Mouse (Mus musculus) regulatory T cell (primary cell): ENCODE measurements around the gene Fgfr2.
"Not testable (repeated sequence)": the region's sequence is repeated elsewhere in the genome, so short reads cannot be mapped to it uniquely, and the experiment has no call there.

Source experiments
- in situ Hi-C: fragments of 300-600 bp; cut with MboI, MseI; formaldehyde crosslinking; loops from one replicate; pipeline ENCODE4 v1.15.1; 2025; ENCODE audit warnings: high pct_unique_total_duplicates

Gene Fgfr2

GRCm38 (mm10) chr7:131432244-131432643 is 1690.9 kb downstream of the Fgfr2 start:
- in situ Hi-C loops = no loop called here

DNA sequence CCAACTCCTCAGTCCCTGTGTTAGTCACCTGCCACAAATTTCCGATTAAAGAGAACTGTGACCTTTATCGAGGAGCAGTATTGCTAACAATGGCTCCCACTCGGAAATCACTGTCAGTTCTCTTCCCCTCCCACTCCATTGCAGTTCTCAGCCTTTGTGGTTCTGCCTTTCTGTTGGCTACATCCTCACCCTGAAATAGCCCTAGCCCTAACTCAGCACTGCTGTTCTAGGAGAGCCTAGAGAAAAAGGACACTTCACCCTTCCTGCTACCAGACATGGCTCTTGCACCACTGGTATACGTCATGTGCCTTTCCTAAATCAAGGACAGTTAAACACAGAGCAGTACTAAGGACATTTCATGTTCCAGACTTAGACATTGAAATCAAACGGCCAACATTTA is 1695.8 kb downstream of the Fgfr2 start:
- in situ Hi-C loops = no loop called here

DNA sequence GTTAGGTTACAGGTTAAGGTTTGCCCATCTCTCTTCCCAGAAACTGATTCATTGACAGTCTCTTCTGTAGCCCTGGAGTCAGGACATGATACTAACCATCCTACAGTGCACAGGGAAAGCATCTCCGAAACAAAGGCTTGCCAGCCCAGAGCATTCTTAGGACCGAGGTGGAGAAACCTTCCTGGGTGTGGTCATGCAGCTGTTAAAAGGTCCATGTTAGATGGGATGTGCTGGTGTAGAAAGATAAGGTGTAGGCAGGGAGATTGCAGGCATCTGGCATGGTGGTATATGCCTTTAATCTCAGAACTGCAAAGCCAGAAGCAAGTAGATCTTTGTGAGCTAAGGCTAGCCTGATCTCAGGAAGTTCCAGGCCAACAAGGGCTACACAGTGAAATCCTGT is 1698.2 kb downstream of the Fgfr2 start:
- in situ Hi-C loops = no loop called here

DNA sequence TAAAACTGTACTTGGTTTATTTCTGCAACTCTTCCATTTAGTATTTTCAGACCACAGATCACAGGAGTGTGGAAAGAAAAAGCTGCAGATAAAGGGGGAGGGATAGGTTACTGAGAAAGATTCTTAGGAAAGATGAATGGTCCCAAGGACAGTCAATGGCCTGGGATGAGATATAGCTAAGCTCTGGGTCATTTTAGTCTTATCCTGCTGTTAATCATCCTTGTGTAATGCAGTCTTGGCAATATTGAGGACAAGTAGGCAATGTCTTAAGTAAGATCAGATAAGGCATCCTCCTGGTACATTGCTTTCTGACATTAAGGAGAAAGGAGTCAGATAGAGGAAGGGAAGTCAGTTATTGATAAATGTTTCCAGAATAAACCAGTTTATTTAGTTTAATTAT is 1705.5 kb downstream of the Fgfr2 start:
- in situ Hi-C loops = no loop called here

DNA sequence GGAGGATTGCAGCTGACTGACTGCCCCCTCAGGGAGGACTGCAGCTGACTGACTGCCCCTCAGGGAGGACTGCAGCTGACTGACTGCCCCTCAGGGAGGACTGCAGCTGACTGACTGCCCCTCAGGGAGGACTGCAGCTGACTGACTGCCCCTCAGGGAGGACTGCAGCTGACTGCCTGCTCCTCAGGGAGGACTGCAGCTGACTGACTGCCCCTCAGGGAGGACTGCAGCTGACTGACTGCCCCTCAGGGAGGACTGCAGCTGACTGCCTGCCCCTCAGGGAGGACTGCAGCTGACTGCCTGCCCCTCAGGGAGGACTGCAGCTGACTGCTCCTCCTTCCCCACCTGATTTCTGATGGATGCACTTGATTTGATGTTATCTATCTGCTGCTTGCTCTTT is 1706.4 kb downstream of the Fgfr2 start:
- in situ Hi-C loops = not testable (repeated sequence)

DNA sequence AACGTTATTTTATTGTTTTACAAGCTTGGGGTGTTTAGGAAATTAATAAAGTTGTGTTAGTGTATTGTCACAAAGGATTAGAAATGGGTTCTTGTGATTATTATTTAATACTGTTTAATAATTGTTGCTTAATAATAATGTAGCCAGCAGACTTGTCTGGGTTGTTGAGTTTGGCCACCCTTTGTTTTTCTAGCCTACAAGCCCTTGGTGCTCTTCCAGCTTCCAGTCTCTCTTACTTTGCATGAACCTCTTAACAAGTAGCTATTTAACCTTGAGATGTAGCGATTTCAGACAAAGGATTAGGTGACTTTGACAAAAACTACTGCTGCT is 1711.2 kb downstream of the Fgfr2 start:
- in situ Hi-C loops = no loop called here

DNA sequence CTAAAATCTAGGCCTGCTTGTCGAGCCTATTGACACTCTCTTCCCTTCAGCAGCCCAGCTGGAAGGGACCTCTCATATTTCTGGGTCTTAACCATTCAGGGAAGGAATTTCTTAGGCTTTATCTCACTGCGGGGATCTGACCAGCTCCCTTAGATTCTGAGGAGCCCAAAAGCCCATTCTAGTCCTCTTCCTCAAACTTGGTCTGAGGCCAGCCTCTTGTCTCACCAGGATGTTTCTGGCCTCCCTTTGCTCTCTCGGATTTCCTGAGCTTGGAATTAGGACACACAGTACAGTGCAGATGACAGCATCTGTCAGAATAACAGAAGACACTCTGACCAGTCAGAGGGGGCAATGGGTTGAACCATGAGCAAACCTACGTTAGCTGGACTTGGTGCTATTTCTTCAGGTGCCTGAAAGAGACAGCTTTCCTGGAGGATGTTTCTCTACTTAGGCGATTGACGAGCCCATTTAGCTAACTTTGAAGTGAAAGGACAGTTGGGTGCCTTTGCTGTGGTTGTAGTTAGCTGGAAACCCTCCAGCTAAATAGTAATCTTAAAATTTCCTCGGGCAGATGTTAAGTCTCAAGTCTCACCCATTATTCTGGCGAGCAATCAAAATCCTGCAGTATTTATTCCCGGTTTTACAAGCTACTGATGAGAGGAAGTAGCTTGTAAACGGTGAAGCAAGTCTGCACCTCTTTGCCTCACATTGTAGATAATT is 1711.8 kb downstream of the Fgfr2 start:
- in situ Hi-C loops = no loop called here

DNA sequence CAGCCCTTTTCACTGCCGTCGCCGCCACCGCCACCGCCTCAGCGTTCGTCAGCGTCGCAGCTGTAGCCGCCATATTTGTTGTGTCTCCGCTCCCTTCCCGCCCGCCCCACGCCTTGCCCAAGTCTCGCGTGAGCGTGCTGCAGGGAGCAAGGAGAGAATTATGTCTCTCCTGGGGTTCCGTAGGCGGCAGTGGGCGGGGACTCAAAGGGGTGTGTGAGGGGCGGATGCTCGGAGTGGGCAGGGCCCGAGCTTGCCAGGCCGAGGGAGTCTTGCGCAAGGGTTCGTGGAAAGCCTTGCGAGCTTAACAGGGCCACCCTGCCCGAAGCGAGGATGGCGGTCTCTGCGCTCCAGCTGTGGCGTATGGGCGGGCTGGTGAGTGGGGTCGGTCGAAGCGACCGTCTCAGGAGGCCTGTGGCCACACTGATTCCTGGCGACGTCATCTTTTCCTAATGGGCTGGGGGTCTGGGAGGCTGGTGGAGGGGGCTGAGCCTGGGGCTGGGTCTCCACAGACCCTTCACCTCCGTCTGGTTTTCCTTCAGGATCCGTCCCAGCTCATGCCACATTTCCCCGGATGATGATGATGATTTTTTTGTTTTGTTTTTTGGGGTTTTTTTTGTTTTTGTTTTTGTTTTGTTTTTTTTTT is 1712.6 kb downstream of the Fgfr2 start, which contains the start of the genes Ikzf5 and Acadsb:
Ikzf5 (minus strand) TSS at position 106 of the 643 bp plus-strand sequence.
Acadsb (plus strand) TSS at position 186 of the 643 bp plus-strand sequence.
- in situ Hi-C loops = no loop called here

DNA sequence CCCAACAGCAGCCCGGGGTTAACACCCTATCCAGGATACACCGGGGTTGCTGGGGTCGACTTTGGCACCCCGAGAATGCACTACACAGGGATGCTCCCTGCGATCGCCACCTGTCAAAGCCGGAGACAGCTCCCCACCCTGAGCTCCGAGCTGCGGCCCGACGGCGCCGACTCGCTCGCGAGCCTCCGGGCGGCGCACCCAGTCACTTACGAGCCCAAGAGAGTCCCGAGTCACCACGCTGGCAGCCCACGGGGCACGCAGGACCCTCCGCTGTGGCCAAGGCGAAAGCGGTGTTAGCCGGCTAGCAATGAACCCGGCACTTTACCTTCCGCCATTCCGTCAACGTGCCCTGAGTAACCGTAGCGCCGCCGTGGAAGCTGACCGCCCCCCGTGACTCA is 1713.2 kb downstream of the Fgfr2 start:
- in situ Hi-C loops = loop anchor here (5.0 to 10.0 kb wide), 3 partner anchors 38 to 1165 kb away; partner anchors contain the start of genes Bub3, Oat and Pstk

- in situ Hi-C loops = loop anchor here (5.0 to 10.0 kb wide), 3 partner anchors 37 to 1165 kb away; partner anchors contain the start of genes Bub3, Oat and Pstk
Observed at GRCm38 (mm10) chr7:131409321-131409987, 1713.7 kb downstream of the Fgfr2 start.

GRCm38 (mm10) chr7:131391761-131392160 is 1731.4 kb downstream of the Fgfr2 start:
- in situ Hi-C loops = not testable (repeated sequence)

GRCm38 (mm10) chr7:131371880-131372651 is 1751.1 kb downstream of the Fgfr2 start:
- in situ Hi-C loops = loop anchor here (5.0 to 25.0 kb wide), 2 partner anchors 35 to 835 kb away; no protein-coding TSS in a partner anchor

DNA sequence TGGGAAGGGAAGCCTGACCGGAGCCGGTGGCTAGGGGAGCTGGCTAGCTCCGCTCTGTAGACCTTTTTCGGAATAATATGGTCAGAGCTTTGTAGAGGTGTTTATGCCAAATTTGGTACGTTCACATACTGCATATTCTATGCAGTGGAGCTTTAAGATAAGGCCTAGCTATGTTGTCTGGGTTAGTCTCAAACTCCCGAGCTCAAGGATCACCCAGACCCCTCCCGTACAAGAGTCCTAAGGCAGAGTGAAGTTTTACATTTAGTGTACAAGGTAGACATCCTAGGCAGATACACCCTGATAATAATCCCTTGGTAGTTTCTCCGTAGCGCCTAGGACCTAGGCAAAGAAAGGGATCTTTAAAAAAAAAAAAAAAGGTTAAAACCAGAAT is 1751.7 kb downstream of the Fgfr2 start:
- in situ Hi-C loops = loop anchor here (5.0 to 25.0 kb wide), 2 partner anchors 36 to 834 kb away; no protein-coding TSS in a partner anchor

DNA sequence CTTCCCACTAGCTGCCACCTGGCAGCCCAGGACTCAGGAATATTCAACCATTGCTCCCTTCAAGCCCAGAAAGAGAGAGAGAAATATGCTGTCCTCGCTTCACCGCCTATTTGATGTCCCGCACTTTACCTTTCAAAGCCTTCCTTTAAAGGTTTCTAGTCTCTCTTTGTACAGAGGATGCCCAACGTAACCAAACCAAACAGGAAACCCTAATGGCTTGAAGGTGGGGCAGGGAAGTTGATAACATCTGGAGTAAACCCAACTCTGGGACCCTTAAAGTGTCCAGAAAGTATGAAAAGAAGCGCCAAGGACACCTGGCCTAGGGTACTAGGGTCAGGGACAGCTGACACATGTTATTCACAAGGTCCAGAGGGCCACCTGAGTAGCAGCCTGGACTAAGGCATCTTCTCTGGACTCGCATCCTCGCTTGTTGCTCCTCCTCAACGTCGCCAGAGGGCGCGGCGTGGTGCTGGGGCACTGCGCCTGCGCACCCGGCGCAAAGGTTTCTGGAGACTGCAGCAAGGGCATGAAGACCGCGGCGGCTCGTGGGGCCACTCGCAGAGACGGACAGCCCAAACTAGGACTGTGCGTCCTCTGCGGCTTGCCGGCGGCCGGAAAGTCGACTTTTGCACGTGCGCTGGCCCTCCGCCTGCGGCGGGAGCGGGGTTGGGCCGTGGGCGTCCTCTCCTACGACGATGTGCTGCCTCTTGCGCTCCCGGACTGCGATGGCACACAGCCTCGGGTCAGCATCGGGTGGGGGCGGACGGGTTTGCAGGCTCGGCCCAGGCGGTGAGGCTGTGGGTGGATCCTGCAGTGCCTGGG is 1752.3 kb downstream of the Fgfr2 start, which contains the start of gene Pstk:
Pstk (plus strand) TSS at position 494 of the 822 bp plus-strand sequence.
- in situ Hi-C loops = loop anchor here (5.0 to 25.0 kb wide), 2 partner anchors 36 to 834 kb away; no protein-coding TSS in a partner anchor

DNA sequence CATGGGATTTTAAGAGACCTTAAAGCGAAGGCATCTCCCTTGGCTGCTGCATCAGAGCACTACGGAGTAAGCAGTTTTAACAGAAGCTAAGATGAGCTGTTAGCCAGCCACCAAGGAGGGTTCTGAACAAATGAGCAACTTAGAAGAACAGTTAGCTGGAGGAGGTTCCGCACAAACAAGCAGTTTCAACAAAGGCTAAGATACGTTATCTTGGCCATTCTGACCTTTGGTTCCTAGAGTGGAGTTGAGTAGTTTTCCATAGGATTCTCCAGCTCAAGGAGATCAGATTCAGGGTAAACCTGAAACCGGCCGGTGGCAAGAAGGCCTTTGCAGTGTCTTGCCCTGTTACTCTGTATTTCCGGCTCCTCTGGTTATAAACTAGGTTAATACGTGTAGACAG is 1759.0 kb downstream of the Fgfr2 start:
- in situ Hi-C loops = loop anchor here (25.0 kb wide), 1 partner anchor 827 kb away; no protein-coding TSS in a partner anchor

DNA sequence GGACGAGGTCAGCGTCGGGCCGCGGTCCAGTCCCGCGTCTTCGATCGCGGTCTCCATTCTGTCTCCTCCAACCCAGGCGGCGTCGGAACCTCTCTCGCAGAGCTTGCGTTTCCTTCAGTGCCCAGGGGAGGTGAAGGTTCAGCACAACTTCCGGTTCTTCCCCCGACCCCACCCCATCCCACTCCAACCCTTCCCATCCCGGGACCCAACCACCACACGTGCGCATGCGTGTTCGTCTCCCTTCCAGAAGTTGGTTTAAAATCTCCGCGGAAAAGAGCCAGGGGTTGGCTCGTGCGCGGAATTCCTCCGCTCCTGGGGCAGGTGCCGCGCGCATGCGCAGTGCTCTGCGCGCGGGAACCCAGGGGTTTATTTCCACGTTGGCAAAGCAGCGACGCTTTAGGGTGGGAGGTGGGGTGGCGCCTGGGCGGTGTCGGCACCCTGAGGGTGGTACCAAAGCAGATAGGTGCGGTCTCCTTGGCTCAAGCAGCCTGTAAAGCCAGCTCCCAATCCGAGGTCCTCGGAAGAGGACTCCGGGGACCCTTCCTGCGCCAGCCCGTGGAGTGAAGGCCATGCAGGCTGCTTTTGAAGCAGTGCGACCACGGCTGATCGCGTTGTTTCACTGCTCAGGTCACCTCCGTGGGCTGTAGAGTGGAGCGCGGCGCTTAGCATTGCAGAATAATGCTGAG is 1760.4 kb downstream of the Fgfr2 start, which contains the start of gene 2310057M21Rik:
2310057M21Rik (minus strand) TSS at position 145 of the 686 bp plus-strand sequence.
- in situ Hi-C loops = loop anchor here (25.0 kb wide), 1 partner anchor 825 kb away; no protein-coding TSS in a partner anchor

GRCm38 (mm10) chr7:131362269-131362614 is 1760.9 kb downstream of the Fgfr2 start:
- in situ Hi-C loops = loop anchor here (25.0 kb wide), 1 partner anchor 825 kb away; no protein-coding TSS in a partner anchor

- in situ Hi-C loops = loop anchor here (5.0 to 25.0 kb wide), 2 partner anchors 206 to 819 kb away; partner anchors contain the start of gene Bub3
Observed at GRCm38 (mm10) chr7:131356105-131356504, 1767.0 kb downstream of the Fgfr2 start.

DNA sequence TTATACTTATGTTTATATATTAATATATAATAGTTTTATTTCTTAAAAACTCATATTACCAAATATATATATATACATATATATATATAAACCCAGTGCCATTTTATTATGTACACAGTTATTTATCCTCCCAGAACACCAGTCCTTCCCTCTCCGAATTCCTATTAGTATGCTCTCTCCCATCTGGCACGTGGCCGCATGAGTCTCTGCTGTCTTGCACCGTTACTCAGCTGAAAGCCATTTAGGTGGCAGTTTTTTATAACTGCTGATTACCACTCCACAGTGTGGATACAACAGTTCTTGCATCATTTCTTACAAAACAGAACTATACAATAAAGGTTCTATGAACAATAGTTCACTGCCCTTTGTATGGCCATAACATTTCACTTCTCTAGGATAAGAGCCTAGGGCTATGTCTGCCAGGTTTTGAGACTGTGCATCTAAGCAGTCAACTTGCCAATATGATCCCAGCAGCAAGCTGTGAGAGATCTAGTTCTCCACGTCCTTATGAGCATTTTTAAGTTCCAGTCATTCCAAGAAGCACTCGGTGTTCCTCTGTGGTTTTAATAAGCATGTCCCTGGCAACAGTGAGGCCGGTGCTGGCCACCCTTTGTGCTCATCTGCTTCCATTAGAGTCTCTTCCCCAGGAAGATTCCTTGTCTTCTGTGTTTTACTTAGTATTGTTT is 1777.2 kb downstream of the Fgfr2 start:
- in situ Hi-C loops = no loop called here
